Mouse (Mus musculus) Muller cell, postnatal 12 days (primary cell): ENCODE measurements at regions not wholly inside any gene's neighbourhood (a gene's known extent, or its start where the extent isn't known, plus 50 kb on each side); places are given as distances from the start of the nearest gene placed in this dataset.

Experiments used
- DNase-seq: peaks from one replicate; pipeline ENCODE4 v3.0.0-alpha.2; 2015; ENCODE audit errors: inconsistent ontology term

GRCm38 (mm10) chr15:90021746-90022312, 180.2 kb upstream of the Syt10 start:
- no peak for DNase-seq

DNA sequence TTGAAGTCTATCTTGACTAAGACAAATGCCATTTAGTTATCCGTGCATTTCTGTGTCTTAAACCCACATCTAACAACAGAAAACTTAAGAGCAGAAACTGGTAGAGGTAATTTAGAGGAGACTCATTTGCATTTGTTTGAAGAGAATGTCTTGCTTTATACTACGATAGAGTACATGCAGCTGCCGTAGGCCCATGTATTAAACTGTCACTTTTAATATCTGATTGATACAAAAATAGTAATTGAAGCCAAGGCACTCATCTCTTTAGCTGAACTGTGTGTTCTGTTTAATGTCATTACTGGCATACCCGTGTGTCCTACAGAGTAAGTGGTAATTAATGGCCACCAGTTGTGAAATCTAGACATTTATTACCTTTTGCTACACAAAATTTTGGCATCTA, 181.5 kb upstream of the Syt10 start:
- no peak for DNase-seq

DNA sequence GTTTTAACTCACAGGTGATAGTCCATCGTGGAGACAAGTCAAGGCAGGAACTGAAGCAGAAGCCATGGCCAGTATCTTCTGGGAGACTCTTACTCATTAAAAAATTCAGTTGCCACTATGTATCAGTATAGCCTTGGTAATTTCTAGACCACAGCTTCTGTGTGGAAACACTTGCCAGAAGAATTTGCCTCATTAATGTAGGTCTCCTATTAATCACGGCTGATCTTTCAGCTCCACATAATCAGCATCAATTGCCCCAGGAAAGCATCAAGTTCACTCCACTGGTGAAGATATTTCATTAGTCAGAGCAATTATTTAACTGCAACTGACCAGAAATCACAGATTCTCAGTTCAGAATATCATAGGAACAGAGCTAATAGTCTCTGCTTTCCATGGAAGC, 189.8 kb upstream of the Alg10b start:
- DNase-seq, result peak; percentile 94

DNA sequence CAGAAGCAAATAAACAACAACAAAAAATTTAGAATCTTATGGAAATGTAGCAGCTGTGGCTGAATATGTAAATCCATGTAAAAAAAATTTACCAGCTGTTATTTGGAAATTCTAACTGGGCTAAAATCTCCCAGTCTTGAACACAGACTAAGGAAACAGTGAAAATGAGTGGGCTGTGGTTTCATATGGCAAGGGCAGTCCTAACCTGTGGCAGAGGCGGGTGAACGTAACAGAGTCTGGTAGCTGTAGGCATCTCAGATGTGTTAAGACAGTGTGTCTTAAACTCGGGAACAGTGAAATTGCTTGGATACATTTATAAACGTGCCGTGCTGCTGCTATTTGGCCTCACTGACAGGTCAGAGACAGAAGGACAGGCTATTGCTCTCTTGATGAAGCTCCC, 178.4 kb upstream of the Alg10b start:
- no peak for DNase-seq

DNA sequence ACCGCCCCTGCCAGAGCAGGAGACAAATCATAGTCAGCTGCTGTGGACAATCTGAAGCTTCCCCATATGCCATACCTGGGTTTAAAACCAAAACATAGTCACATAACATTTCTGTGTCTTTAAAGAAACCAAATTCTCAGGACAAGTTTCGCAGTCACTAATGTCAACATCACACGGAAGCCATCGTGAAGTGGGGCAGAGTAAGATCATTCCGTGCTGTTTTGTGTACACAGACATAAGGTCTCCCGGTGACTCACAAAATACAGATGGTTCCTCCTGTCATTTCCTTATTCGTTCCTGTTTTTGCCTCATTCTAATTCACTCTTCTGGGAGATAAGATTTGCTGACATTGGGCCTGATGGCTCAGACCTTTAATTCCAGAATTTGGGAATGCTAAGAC, 162.1 kb upstream of the Alg10b start:
- DNase-seq, result no peak

DNA sequence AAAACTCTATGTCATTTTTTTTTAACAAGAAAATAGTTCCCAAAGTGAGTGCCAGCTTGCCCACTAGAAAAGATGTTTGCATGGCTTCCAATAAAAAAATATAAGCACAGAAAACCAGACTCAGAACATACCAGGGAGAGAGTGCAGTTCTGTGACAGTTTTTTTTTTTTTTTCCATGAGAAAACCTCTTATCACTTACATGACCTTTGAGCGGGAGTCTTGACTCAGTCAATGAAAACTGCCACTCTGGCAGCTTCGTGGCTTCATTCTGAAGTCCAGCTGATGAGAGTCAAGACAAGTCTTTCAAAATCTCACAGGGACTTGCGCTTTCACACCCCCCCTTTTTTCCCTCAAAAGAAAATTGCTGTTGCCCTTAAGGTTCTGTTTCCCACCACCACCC, 158.3 kb upstream of the Alg10b start:
- DNase-seq, result no peak

DNA sequence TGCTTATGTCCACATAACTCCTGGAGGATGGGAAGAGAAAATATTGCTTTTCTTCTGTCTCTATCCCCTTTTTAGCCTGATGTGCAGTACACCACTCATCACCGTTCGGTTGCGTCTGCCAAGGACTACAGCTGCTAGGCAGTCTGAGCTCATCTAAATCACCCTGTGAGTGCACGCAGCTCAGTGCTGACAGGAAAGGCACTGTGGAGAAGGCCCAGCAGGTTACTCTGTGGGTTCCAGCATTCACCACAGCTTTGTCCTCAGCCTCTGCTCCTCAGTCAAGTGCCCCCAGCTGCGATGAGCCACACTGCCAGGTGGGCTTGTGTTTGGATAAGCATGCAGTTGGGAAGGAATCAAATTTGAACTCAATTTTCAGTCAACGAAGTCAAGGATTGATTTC, 152.0 kb upstream of the Alg10b start:
- DNase-seq, result peak; percentile 5

- peak; percentile 31 for DNase-seq
Observed at GRCm38 (mm10) chr15:90082175-90082951, 141.7 kb upstream of the Alg10b start.

- peak; percentile 55 for DNase-seq
Observed at GRCm38 (mm10) chr15:90109445-90109988, 114.6 kb upstream of the Alg10b start.

- DNase-seq, result no peak
Observed at GRCm38 (mm10) chr15:90113611-90114010, 110.5 kb upstream of the Alg10b start.

- DNase-seq, result no peak
Observed at GRCm38 (mm10) chr15:90119747-90120146, 104.4 kb upstream of the Alg10b start.

GRCm38 (mm10) chr15:90123999-90124398, 100.1 kb upstream of the Alg10b start:
- no peak for DNase-seq

- DNase-seq, result peak; percentile 38
Observed at GRCm38 (mm10) chr15:90125146-90125545, 99.0 kb upstream of the Alg10b start.

GRCm38 (mm10) chr15:90131777-90132176, 92.3 kb upstream of the Alg10b start:
- DNase-seq, result no peak

- no peak for DNase-seq
Observed at GRCm38 (mm10) chr15:90140966-90141365, 83.1 kb upstream of the Alg10b start.

- no peak for DNase-seq
Observed at GRCm38 (mm10) chr15:90148663-90149062, 75.4 kb upstream of the Alg10b start.

DNA sequence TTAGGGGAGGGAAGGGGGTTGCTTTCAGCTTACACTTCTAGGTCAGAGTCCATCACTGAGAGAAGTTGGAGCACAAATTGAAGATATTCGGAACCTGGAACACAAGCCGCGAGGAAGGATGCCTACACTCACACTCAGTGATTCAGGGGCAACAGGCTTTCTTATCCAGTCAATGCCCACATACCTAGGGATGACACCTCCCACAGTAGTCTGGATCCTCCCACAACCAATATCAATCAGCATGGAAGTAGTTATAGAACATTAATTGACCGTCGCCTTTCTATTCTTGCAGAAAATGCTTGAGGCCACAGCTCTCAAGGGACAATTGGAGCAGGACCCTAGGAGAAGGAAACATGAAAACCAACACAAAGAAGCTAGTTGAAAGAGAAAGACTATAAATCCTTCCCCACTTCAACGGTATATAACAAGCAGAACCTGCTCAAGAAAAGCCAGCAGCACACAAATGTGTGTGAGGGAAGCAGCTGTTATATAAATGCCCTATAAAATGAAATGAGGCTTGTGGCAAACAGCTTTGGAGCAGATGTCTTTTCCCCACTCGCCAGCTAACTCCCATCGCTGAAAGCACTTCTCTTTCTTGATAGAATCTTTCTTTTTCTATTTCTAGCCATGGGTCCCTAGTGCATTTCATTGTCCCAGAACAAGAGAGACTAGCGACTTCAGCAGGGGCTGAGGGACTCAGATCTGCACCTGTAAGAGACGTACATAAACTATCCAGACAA, 70.1 kb upstream of the Alg10b start:
- no peak for DNase-seq
